Mouse (Mus musculus): ENCODE data around the gene Znrf4. TPM values are rescaled to one million over a fixed set of nuclear protein-coding genes. Genes with fewer than 3 reads are reported as not detected.

The Znrf4 gene
- polyA plus RNA-seq, 1 experiment from 2014 or later = not detected

- no peak overlapping the region for H3K4me2 ChIP-seq (ENCODE audit: low read depth, low read length)
- no peaks in the 10 kb centered on the region for H3K36me3 ChIP-seq (ENCODE audit: control insufficient read depth, insufficient read depth, low read length)
- no peak overlapping the region for H3K27ac ChIP-seq (ENCODE audit: low read length)
- peaks cover 6% of the 10 kb centered on the region; the same call in 1 of the 2 replicates for H3K9me3 ChIP-seq (ENCODE audit: control insufficient read depth, low read length)
- WGBS = 73% methylated on average over 4 of the region's 4 CpGs
- H3K27me3 ChIP-seq (replicated peaks; ENCODE audit: control insufficient read depth, insufficient read depth, low read length) = no peaks in the 10 kb centered on the region
- no peak for ATAC-seq
- H3K9ac ChIP-seq (ENCODE audit: low read depth, low read length) = no peak overlapping the region
- no peaks in the 10 kb centered on the region for H3K4me1 ChIP-seq (ENCODE audit: control insufficient read depth, insufficient read depth, low read length)
- no peak overlapping the region for H3K4me3 ChIP-seq (ENCODE audit: low read length)
Observed at GRCm38 (mm10) chr17:56548605-56549105, 36.4 kb upstream of the Znrf4 start.

- H3K9me3 ChIP-seq (ENCODE audit: control insufficient read depth, low read length) = peaks cover 5% of the 10 kb centered on the region; the same call in 1 of the 2 replicates
- no peak overlapping the region for H3K9ac ChIP-seq (ENCODE audit: low read depth, low read length)
- no peaks in the 10 kb centered on the region for H3K4me1 ChIP-seq (ENCODE audit: control insufficient read depth, insufficient read depth, low read length)
- ATAC-seq = no peak
- no peak overlapping the region for H3K4me2 ChIP-seq (ENCODE audit: low read depth, low read length)
- H3K27ac ChIP-seq (ENCODE audit: low read length) = no peak overlapping the region
- no peak overlapping the region for H3K4me3 ChIP-seq (ENCODE audit: low read length)
- H3K36me3 ChIP-seq (ENCODE audit: control insufficient read depth, insufficient read depth, low read length) = no peaks in the 10 kb centered on the region
- H3K27me3 ChIP-seq (replicated peaks; ENCODE audit: control insufficient read depth, insufficient read depth, low read length) = no peaks in the 10 kb centered on the region
- 64% methylated on average over 9 of the region's 9 CpGs for WGBS
Observed at GRCm38 (mm10) chr17:56547846-56548604, 35.8 kb upstream of the Znrf4 start.

GRCm38 (mm10) chr17:56547116-56547845 is 35.0 kb upstream of the Znrf4 start:
- H3K4me2 ChIP-seq (ENCODE audit: low read depth, low read length) = no peak overlapping the region
- no peaks in the 10 kb centered on the region for H3K36me3 ChIP-seq (ENCODE audit: control insufficient read depth, insufficient read depth, low read length)
- no peak overlapping the region for H3K4me3 ChIP-seq (ENCODE audit: low read length)
- H3K9ac ChIP-seq (ENCODE audit: low read depth, low read length) = no peak overlapping the region
- no peaks in the 10 kb centered on the region for H3K4me1 ChIP-seq (ENCODE audit: control insufficient read depth, insufficient read depth, low read length)
- no peaks in the 10 kb centered on the region for H3K27me3 ChIP-seq (replicated peaks; ENCODE audit: control insufficient read depth, insufficient read depth, low read length)
- no peak for ATAC-seq
- WGBS = 70% methylated on average over 17 of the region's 17 CpGs
- no peak overlapping the region for H3K27ac ChIP-seq (ENCODE audit: low read length)
- 0 out of 2 replicates have a peak, but pooled peaks cover 2% of the 10 kb centered on the region for H3K9me3 ChIP-seq (ENCODE audit: control insufficient read depth, low read length)

- H3K9ac ChIP-seq (ENCODE audit: low read depth, low read length) = no peak overlapping the region
- no peak for ATAC-seq
- H3K4me1 ChIP-seq (ENCODE audit: control insufficient read depth, insufficient read depth, low read length) = no peaks in the 10 kb centered on the region
- H3K9me3 ChIP-seq (ENCODE audit: control insufficient read depth, low read length) = 0 out of 2 replicates have a peak, but pooled peaks cover 2% of the 10 kb centered on the region
- 79% methylated on average over 5 of the region's 5 CpGs for WGBS
- no peak overlapping the region for H3K4me3 ChIP-seq (ENCODE audit: low read length)
- H3K27ac ChIP-seq (ENCODE audit: low read length) = no peak overlapping the region
- no peaks in the 10 kb centered on the region for H3K27me3 ChIP-seq (replicated peaks; ENCODE audit: control insufficient read depth, insufficient read depth, low read length)
- no peaks in the 10 kb centered on the region for H3K36me3 ChIP-seq (ENCODE audit: control insufficient read depth, insufficient read depth, low read length)
- H3K4me2 ChIP-seq (ENCODE audit: low read depth, low read length) = no peak overlapping the region
Observed at GRCm38 (mm10) chr17:56546576-56546975, 34.3 kb upstream of the Znrf4 start.

- ATAC-seq = no peak
- H3K27me3 ChIP-seq (replicated peaks; ENCODE audit: control insufficient read depth, insufficient read depth, low read length) = no peaks in the 10 kb centered on the region
- H3K4me3 ChIP-seq (ENCODE audit: low read length) = no peak overlapping the region
- H3K27ac ChIP-seq (ENCODE audit: low read length) = no peak overlapping the region
- no peaks in the 10 kb centered on the region for H3K36me3 ChIP-seq (ENCODE audit: control insufficient read depth, insufficient read depth, low read length)
- 67% methylated on average over 1 of the region's 1 CpGs for WGBS
- no peaks in the 10 kb centered on the region for H3K4me1 ChIP-seq (ENCODE audit: control insufficient read depth, insufficient read depth, low read length)
- 0 out of 2 replicates have a peak, but pooled peaks cover 2% of the 10 kb centered on the region for H3K9me3 ChIP-seq (ENCODE audit: control insufficient read depth, low read length)
- no peak overlapping the region for H3K9ac ChIP-seq (ENCODE audit: low read depth, low read length)
- no peak overlapping the region for H3K4me2 ChIP-seq (ENCODE audit: low read depth, low read length)
Observed at GRCm38 (mm10) chr17:56545945-56546344, 33.7 kb upstream of the Znrf4 start.

GRCm38 (mm10) chr17:56544699-56545387 is 32.6 kb upstream of the Znrf4 start:
- ATAC-seq = no peak
- Histone ChIP-seq H3K4me2 (ENCODE audit: low read depth, low read length) (no peak overlapping the region), H3K4me3 (ENCODE audit: low read length) (no peak overlapping the region), H3K9ac (ENCODE audit: low read depth, low read length) (no peak overlapping the region), H3K9me3 (ENCODE audit: control insufficient read depth, low read length) (0 out of 2 replicates have a peak, but pooled peaks cover 2% of the 10 kb centered on the region), H3K36me3 (ENCODE audit: control insufficient read depth, insufficient read depth, low read length) (no peaks in the 10 kb centered on the region), H3K27ac (ENCODE audit: low read length) (no peak overlapping the region), H3K4me1 (ENCODE audit: control insufficient read depth, insufficient read depth, low read length) (no peaks in the 10 kb centered on the region), H3K27me3 (replicated peaks; ENCODE audit: control insufficient read depth, insufficient read depth, low read length) (no peaks in the 10 kb centered on the region)
- 77% methylated on average over 7 of the region's 7 CpGs for WGBS

GRCm38 (mm10) chr17:56543684-56544224 is 31.5 kb upstream of the Znrf4 start:
- H3K9ac ChIP-seq (ENCODE audit: low read depth, low read length) = no peak overlapping the region

GRCm38 (mm10) chr17:56542736-56543135 is 30.5 kb upstream of the Znrf4 start:
- 52% methylated on average over 8 of the region's 8 CpGs for WGBS
- Histone ChIP-seq H3K9ac (ENCODE audit: low read depth, low read length) (no peak overlapping the region), H3K4me3 (ENCODE audit: low read length) (no peak overlapping the region), H3K27me3 (replicated peaks; ENCODE audit: control insufficient read depth, insufficient read depth, low read length) (no peaks in the 10 kb centered on the region), H3K4me2 (ENCODE audit: low read depth, low read length) (no peak overlapping the region), H3K27ac (ENCODE audit: low read length) (no peak overlapping the region), H3K36me3 (ENCODE audit: control insufficient read depth, insufficient read depth, low read length) (no peaks in the 10 kb centered on the region), H3K9me3 (ENCODE audit: control insufficient read depth, low read length) (no peaks in the 10 kb centered on the region), H3K4me1 (ENCODE audit: control insufficient read depth, insufficient read depth, low read length) (no peaks in the 10 kb centered on the region)
- no peak for ATAC-seq

More at GRCm38 (mm10) chr17:56543684-56544224, 31.5 kb upstream of the Znrf4 start:
- H3K27ac ChIP-seq (ENCODE audit: low read length) = no peak overlapping the region
- 77% methylated on average over 3 of the region's 3 CpGs for WGBS
- H3K36me3 ChIP-seq (ENCODE audit: control insufficient read depth, insufficient read depth, low read length) = no peaks in the 10 kb centered on the region
- H3K4me2 ChIP-seq (ENCODE audit: low read depth, low read length) = no peak overlapping the region
- H3K4me3 ChIP-seq (ENCODE audit: low read length) = no peak overlapping the region
- H3K27me3 ChIP-seq (replicated peaks; ENCODE audit: control insufficient read depth, insufficient read depth, low read length) = no peaks in the 10 kb centered on the region
- ATAC-seq = no peak
- no peaks in the 10 kb centered on the region for H3K4me1 ChIP-seq (ENCODE audit: control insufficient read depth, insufficient read depth, low read length)
- 0 out of 2 replicates have a peak, but pooled peaks cover 2% of the 10 kb centered on the region for H3K9me3 ChIP-seq (ENCODE audit: control insufficient read depth, low read length)

GRCm38 (mm10) chr17:56540562-56540975 is 28.3 kb upstream of the Znrf4 start:
- H3K27ac ChIP-seq (ENCODE audit: low read length) = no peak overlapping the region
- H3K9me3 ChIP-seq (ENCODE audit: control insufficient read depth, low read length) = no peaks in the 10 kb centered on the region
- WGBS = 32% methylated on average over 6 of the region's 6 CpGs
- peak; percentile 55 for ATAC-seq
- no peaks in the 10 kb centered on the region for H3K27me3 ChIP-seq (replicated peaks; ENCODE audit: control insufficient read depth, insufficient read depth, low read length)
- H3K9ac ChIP-seq (ENCODE audit: low read depth, low read length) = no peak overlapping the region
- no peak overlapping the region for H3K4me3 ChIP-seq (ENCODE audit: low read length)
- H3K4me1 ChIP-seq (ENCODE audit: control insufficient read depth, insufficient read depth, low read length) = no peaks in the 10 kb centered on the region
- H3K36me3 ChIP-seq (ENCODE audit: control insufficient read depth, insufficient read depth, low read length) = no peaks in the 10 kb centered on the region
- no peak overlapping the region for H3K4me2 ChIP-seq (ENCODE audit: low read depth, low read length)

Measured in intestine, embryonic 16.5 days (tissue).